Mouse (Mus musculus) kidney, adult 2 months (tissue): ENCODE results near the gene Rab3b.

ENCODE experiments used
- CTCF ChIP-seq: fragments of 200-500 bp; conservative IDR thresholded peaks from 2 replicates; pipeline ENCODE4 v1.5.1; 2011; ENCODE audit warnings: low read depth, mild to moderate bottlenecking, control low read depth, low read length, moderate library complexity, mixed read lengths; ENCODE audit not compliant: insufficient read depth, insufficient read length
- POLR2A ChIP-seq: fragments of 200-500 bp; IDR thresholded peaks from one replicate; pipeline ENCODE4 v1.6.1; 2011; ENCODE audit warnings: low read depth, low read length, control low read depth

DNA sequence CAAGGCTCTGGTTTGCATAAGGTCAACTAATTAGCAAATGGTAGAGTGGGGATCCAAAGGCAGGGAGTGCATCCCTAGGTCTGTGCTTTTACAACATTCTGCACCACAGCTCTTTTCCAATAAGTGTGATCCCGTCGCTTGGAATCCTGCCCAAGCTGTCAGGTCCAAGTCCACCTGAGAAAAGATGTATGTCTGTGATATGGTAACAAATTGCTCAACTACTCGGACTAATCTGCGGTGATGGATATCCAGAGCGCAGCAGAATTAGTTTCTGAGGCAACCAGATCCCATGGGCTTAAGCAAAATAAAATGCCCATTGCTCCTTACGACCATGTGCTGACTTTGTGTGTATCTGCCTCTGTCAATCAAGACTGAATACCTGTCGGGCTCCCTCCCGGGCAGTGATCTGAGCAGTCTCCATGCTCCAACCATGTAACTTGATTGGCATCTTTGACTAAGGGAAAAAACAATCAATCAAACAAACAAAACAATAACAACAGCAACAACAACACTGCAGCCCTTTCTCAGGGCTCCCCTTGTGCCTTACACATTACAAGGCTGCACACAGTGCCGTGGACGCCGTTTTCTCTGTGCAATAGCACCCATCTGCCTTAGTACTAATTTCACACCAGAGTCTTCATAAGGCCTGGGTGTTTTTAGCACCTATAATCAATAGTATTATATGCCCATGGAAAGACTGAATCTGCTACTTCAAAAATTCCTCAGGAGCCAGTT, 64.3 kb downstream of the Rab3b start:
- TF ChIP-seq CTCF (no peak), POLR2A (no peak)
